Mouse (Mus musculus) kidney, adult 2 months (tissue): ENCODE results near the gene Dffa. TPM values are rescaled to one million over a fixed set of nuclear protein-coding genes. Genes with fewer than 3 reads are reported as not detected.

Source experiments
- DNase-seq: peaks from one replicate; pipeline ENCODE4 v3.0.0; 2021
- H3K27ac ChIP-seq: fragments of 200-500 bp; 2 replicates; pipeline ENCODE4 v1.5.1; 2012; ENCODE audit warnings: low read depth, low read length, control low read depth, inconsistent platforms; ENCODE audit not compliant: insufficient read depth
- H3K27me3 ChIP-seq: fragments of 200-500 bp; replicated peaks from 2 replicates; pipeline ENCODE4 v1.6.1; 2012; ENCODE audit warnings: mild to moderate bottlenecking, moderate library complexity, low read length, inconsistent platforms; ENCODE audit not compliant: control insufficient read depth, insufficient read depth
- H3K36me3 ChIP-seq: fragments of 200-500 bp; 2 replicates; pipeline ENCODE4 v1.6.1; 2012; ENCODE audit warnings: mild to moderate bottlenecking, moderate library complexity, low read length, inconsistent platforms; ENCODE audit not compliant: control insufficient read depth, insufficient read depth
- H3K4me1 ChIP-seq: fragments of 200-500 bp; 2 replicates; pipeline ENCODE4 v1.6.1; 2011; ENCODE audit warnings: low read length; ENCODE audit not compliant: control insufficient read depth, insufficient read depth
- H3K4me3 ChIP-seq: fragments of 200-500 bp; 2 replicates; pipeline ENCODE4 v1.5.1; 2011; ENCODE audit warnings: mild to moderate bottlenecking, low read depth, low read length, control low read depth; ENCODE audit not compliant: insufficient read depth
- CTCF ChIP-seq: fragments of 200-500 bp; conservative IDR thresholded peaks from 2 replicates; pipeline ENCODE4 v1.5.1; 2011; ENCODE audit warnings: low read depth, mild to moderate bottlenecking, control low read depth, low read length, moderate library complexity, mixed read lengths; ENCODE audit not compliant: insufficient read depth, insufficient read length
- POLR2A ChIP-seq: fragments of 200-500 bp; IDR thresholded peaks from one replicate; pipeline ENCODE4 v1.6.1; 2011; ENCODE audit warnings: low read depth, low read length, control low read depth
- WGBS: fragments of 180-500 bp; shearing (Covaris S2); methylation state at CpG from one replicate; pipeline ENCODE4 v1.1.7; 2018; 5-methylcytosine and 5-hydroxymethylcytosine counted together
- polyA plus RNA-seq: library from polyadenylated mRNA; depleted of rRNA; stranded (reverse); fragments of >200 nt; gene quantifications from 2 replicates; pipeline ENCODE4 v1.2.3, GENCODE M21; 2012

Gene Dffa
- polyA plus RNA-seq, 1 experiment: 20.8 TPM

GRCm38 (mm10) chr4:149126663-149127062, 22.7 kb downstream of the Dffa start, which contains the start of gene Cort:
Gene Cort, minus strand, starts transcription at chr4:149126763.
- DNase-seq: no peak
- H3K4me1 ChIP-seq: no peaks in the 10 kb centered on the region
- 73% methylated on average over 11 of the region's 11 CpGs for WGBS

GRCm38 (mm10) chr4:149128467-149128866, 24.5 kb downstream of the Dffa start:
- Histone ChIP-seq H3K27ac (no peak overlapping the region), H3K4me3 (no peak overlapping the region), H3K4me1 (no peaks in the 10 kb centered on the region), H3K27me3 (no peaks in the 10 kb centered on the region), H3K36me3 (no peaks in the 10 kb centered on the region)
- 89% methylated on average over 18 of the region's 18 CpGs for WGBS
- no peak for DNase-seq
- no peak for TF ChIP-seq POLR2A
- TF ChIP-seq CTCF: no peak

More at GRCm38 (mm10) chr4:149126663-149127062, 22.7 kb downstream of the Dffa start, which contains the start of gene Cort:
- TF ChIP-seq POLR2A (no peak), CTCF (no peak)
- Histone ChIP-seq H3K36me3 (no peaks in the 10 kb centered on the region), H3K27ac (no peak within 1 kb of the TSS), H3K27me3 (no peaks in the 10 kb centered on the region), H3K4me3 (no peak within 1 kb of the TSS)

GRCm38 (mm10) chr4:149131021-149131752, 27.2 kb downstream of the Dffa start:
- DNase-seq: no peak
- H3K36me3 ChIP-seq: no peaks in the 10 kb centered on the region
- H3K27me3 ChIP-seq: no peaks in the 10 kb centered on the region
- H3K27ac ChIP-seq: no peak overlapping the region
- TF ChIP-seq CTCF (no peak), POLR2A (no peak)
- WGBS: 93% methylated on average over 23 of the region's 23 CpGs
- H3K4me1 ChIP-seq: no peaks in the 10 kb centered on the region
- H3K4me3 ChIP-seq: no peak overlapping the region

GRCm38 (mm10) chr4:149131789-149132565, 28.0 kb downstream of the Dffa start:
- DNase-seq: no peak
- H3K27ac ChIP-seq: no peak overlapping the region
- TF ChIP-seq POLR2A: no peak
- no peak for TF ChIP-seq CTCF
- no peaks in the 10 kb centered on the region for H3K27me3 ChIP-seq
- H3K36me3 ChIP-seq: no peaks in the 10 kb centered on the region
- 62% methylated on average over 21 of the region's 21 CpGs for WGBS
- H3K4me3 ChIP-seq: no peak overlapping the region
- no peaks in the 10 kb centered on the region for H3K4me1 ChIP-seq

- WGBS: 90% methylated on average over 5 of the region's 5 CpGs
- H3K4me1 ChIP-seq: no peaks in the 10 kb centered on the region
- H3K36me3 ChIP-seq: no peaks in the 10 kb centered on the region
- no peaks in the 10 kb centered on the region for H3K27me3 ChIP-seq
- no peak overlapping the region for H3K4me3 ChIP-seq
- no peak overlapping the region for H3K27ac ChIP-seq
- no peak for TF ChIP-seq POLR2A
- no peak for TF ChIP-seq CTCF
- no peak for DNase-seq
Measured at GRCm38 (mm10) chr4:149133395-149133794, 29.4 kb downstream of the Dffa start.

- no peak overlapping the region for H3K4me3 ChIP-seq
- no peak overlapping the region for H3K27ac ChIP-seq
- WGBS: 75% methylated on average over 18 of the region's 18 CpGs
- no peaks in the 10 kb centered on the region for H3K36me3 ChIP-seq
- no peak for DNase-seq
- no peaks in the 10 kb centered on the region for H3K27me3 ChIP-seq
- H3K4me1 ChIP-seq: no peaks in the 10 kb centered on the region
- no peak for TF ChIP-seq POLR2A
- no peak for TF ChIP-seq CTCF
Measured at GRCm38 (mm10) chr4:149136116-149136850, 32.3 kb downstream of the Dffa start.

GRCm38 (mm10) chr4:149136982-149137770, 33.2 kb downstream of the Dffa start, which contains the start of gene Cenps:
Gene Cenps, minus strand, starts transcription at chr4:149137629.
- Histone ChIP-seq H3K4me1 (no peaks in the 10 kb centered on the region), H3K27me3 (no peaks in the 10 kb centered on the region), H3K36me3 (no peaks in the 10 kb centered on the region), H3K4me3 (peak within 1 kb of the TSS; percentile 77), H3K27ac (no peak within 1 kb of the TSS)
- 2% methylated on average over 68 of the region's 68 CpGs for WGBS
- peak; percentile 92 for DNase-seq
- TF ChIP-seq CTCF (peak; percentile 80), POLR2A (no peak)
